Mouse (Mus musculus) hindbrain, embryonic 13.5 days (tissue): ENCODE measurements at regions not wholly inside any gene's neighbourhood (a gene's known extent, or its start where the extent isn't known, plus 50 kb on each side); places are given as distances from the start of the nearest gene placed in this dataset.

Experiments used
- ATAC-seq: fragments of 200-750 bp; cut with Nextera tagmentation; 2 replicates; pipeline ENCODE4 v1.8.0; 2017; ENCODE audit warnings: moderate TSS enrichment; ENCODE audit not compliant: low FRiP score
- H3K27ac ChIP-seq: fragments of 300-500 bp; sonication (generic); 2 replicates; pipeline ENCODE4 v1.5.1; 2015; ENCODE audit warnings: inconsistent platforms, mild to moderate bottlenecking, moderate library complexity
- H3K27me3 ChIP-seq: fragments of 300-500 bp; sonication (generic); 2 replicates; pipeline ENCODE4 v1.6.1; 2015; ENCODE audit warnings: mild to moderate bottlenecking, inconsistent platforms
- H3K36me3 ChIP-seq: fragments of 300-500 bp; sonication (generic); 2 replicates; pipeline ENCODE4 v1.6.1; 2015; ENCODE audit warnings: mild to moderate bottlenecking, inconsistent platforms
- H3K4me1 ChIP-seq: fragments of 300-500 bp; sonication (generic); replicated peaks from 2 replicates; pipeline ENCODE4 v1.6.1; 2015; ENCODE audit warnings: inconsistent platforms
- H3K4me2 ChIP-seq: fragments of 300-500 bp; sonication (generic); 2 replicates; pipeline ENCODE4 v1.6.1; 2015; ENCODE audit warnings: inconsistent platforms, mild to moderate bottlenecking, moderate library complexity
- H3K4me3 ChIP-seq: fragments of 300-500 bp; sonication (generic); 2 replicates; pipeline ENCODE4 v1.5.1; 2015; ENCODE audit warnings: mild to moderate bottlenecking, inconsistent platforms
- H3K9ac ChIP-seq: fragments of 300-500 bp; sonication (generic); 2 replicates; pipeline ENCODE4 v1.6.1; 2015; ENCODE audit warnings: mild to moderate bottlenecking, inconsistent platforms
- H3K9me3 ChIP-seq: fragments of 300-500 bp; sonication (generic); 2 replicates; pipeline ENCODE4 v1.6.1; 2016; ENCODE audit warnings: inconsistent platforms
- WGBS: fragments of 180-500 bp; shearing (Covaris S2); methylation state at CpG from one replicate; pipeline ENCODE4 v1.1.7; 2015; 5-methylcytosine and 5-hydroxymethylcytosine counted together

DNA sequence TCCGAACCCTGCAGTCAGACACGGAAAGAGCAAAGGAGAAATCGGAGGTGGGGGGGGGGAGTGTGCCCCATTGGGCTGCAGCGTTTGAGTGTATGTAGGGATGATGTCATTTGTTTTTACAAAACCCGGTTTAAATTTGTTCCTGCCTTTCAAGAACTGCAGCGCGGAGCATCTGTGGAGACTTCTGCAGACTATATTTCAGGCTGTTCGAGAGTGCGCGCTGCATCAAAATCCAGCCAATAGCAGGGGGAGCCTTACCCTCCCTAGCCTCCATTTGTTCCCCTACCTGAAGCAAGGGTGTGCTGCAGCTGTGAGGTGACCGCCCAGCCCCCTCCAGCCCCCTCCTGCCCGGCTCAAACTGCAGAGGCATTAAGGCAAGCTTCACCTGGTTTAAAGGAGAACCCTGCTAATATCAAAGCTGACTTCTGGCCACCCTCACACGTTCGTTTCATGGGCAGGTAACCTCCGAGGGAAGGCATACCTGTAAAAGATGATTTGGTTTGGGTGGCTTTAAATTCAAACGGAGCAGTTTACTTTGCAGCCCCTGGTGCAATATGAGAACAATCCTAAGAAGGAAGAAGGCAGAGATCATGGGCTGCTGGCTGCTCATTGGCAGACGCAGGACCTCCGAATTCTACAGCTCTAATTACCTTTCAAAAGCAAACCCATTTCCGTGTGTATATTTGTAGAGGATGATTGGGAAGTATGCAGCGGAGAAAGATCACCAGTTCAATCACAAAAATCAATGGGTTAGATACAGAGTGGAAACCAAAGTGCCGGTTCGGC, 193.3 kb upstream of the Klf12 start:
- Histone ChIP-seq H3K4me1 (peaks cover 6% of the 10 kb centered on the region; the same call in 1 of the 2 replicates), H3K9me3 (no peaks in the 10 kb centered on the region), H3K4me3 (peak overlapping the region; percentile 40), H3K4me2 (peak overlapping the region; percentile 72), H3K9ac (peak overlapping the region; percentile 64), H3K27me3 (peaks cover 14% of the 10 kb centered on the region; the same call in 1 of the 2 replicates), H3K36me3 (no peaks in the 10 kb centered on the region), H3K27ac (no peak overlapping the region)
- WGBS: 13% methylated on average over 22 of the region's 22 CpGs
- peak; percentile 95 for ATAC-seq

DNA sequence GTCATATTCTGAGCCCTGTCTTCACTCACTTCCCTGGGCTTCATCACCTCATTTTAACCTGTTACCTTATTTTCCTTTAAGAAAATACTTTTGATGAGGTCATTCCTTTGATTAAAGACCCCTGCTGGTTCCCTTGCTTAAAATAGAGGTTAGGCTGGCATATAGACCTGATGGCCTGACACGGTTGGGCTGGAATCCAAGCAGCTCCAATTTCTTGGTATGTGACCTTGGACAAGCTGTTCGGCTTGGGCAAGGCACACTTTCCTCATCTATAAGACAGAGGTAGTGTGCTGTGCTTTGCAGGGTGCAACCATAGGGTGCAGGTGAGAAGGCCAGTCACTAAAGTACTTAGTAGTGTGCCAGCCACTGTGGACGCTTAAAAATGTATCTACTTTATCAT, 183.8 kb upstream of the Klf12 start:
- no peak for ATAC-seq
- H3K4me1 ChIP-seq: no peaks in the 10 kb centered on the region
- H3K9me3 ChIP-seq: no peaks in the 10 kb centered on the region
- H3K9ac ChIP-seq: no peak overlapping the region
- 89% methylated on average over 3 of the region's 3 CpGs for WGBS
- H3K4me2 ChIP-seq: no peak overlapping the region
- no peaks in the 10 kb centered on the region for H3K27me3 ChIP-seq
- no peak overlapping the region for H3K4me3 ChIP-seq
- H3K27ac ChIP-seq: no peak overlapping the region
- H3K36me3 ChIP-seq: no peaks in the 10 kb centered on the region

DNA sequence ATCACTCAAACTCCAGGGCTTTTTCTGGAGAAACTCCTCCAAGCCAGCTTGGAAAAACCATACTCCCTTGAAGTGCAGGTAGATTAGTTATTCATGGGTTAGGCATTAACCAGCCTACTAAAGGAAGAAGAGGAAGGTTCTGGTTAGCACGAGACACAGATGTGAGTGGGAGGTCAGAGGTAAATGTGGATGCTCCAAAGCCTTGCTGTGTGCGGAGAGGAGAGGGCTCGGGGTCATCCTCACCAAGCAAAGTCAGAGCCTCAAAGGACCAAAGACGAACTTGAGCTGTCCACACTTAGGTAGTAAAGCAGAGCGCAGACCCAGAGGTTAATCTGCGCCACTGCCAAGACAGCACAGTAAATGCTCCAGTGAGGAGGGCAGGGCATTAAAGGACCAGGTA, 177.8 kb upstream of the Klf12 start:
- no peaks in the 10 kb centered on the region for H3K36me3 ChIP-seq
- no peak overlapping the region for H3K4me3 ChIP-seq
- peaks cover 44% of the 10 kb centered on the region for H3K4me1 ChIP-seq
- no peaks in the 10 kb centered on the region for H3K9me3 ChIP-seq
- WGBS: 84% methylated on average over 6 of the region's 6 CpGs
- H3K9ac ChIP-seq: no peak overlapping the region
- no peak overlapping the region for H3K4me2 ChIP-seq
- no peak overlapping the region for H3K27ac ChIP-seq
- no peaks in the 10 kb centered on the region for H3K27me3 ChIP-seq
- ATAC-seq: no peak

DNA sequence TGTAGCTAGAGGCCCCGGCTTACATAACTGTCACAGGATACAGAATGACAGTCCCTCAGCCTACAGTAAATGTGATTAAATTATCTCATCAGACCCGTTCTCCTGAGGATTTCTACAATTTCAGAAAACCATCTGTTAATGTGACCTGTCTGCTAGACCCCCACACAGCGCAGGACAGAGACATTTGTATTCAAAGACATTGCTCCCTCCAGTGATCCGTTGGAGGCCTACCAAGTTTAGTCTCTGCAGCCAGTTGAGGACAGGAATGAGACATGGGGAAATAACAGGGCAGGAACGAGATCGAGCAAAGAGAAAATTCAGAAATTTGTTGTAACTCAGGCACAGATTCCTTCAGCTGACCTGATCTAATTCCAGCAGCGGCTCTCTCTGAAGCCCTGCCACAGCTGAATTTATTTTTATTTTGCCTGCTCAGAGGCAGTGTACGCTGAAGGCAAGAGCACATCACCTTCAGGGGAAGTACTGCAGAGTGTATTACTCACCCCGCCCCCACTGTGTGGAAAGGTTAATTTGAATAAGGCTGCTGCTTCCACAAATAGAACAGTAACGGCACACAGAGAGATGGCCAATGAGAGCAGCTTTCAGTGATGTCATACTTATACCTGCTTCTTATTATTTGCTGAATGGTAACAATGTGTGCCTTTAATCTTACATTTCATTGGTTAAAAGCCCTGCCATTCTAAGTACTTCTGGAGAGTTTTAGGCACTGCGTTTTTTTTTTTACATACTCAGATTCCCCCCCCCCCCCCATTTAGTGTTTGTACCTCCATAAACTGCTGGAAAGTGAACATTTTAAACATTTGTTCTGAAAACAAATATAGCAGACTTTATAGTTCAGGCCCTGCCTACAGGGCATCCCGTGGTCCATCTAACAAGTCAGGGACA, 176.9 kb upstream of the Klf12 start:
- H3K36me3 ChIP-seq: no peaks in the 10 kb centered on the region
- no peaks in the 10 kb centered on the region for H3K27me3 ChIP-seq
- 31% methylated on average over 12 of the region's 12 CpGs for WGBS
- ATAC-seq: peak; percentile 87
- peaks cover 44% of the 10 kb centered on the region for H3K4me1 ChIP-seq
- no peak overlapping the region for H3K4me3 ChIP-seq
- no peaks in the 10 kb centered on the region for H3K9me3 ChIP-seq
- peak overlapping the region; percentile 90 for H3K27ac ChIP-seq
- 0 out of 2 replicates have a peak overlapping the region, but pooled peaks have one; percentile 47 for H3K9ac ChIP-seq
- peak overlapping the region; percentile 45 for H3K4me2 ChIP-seq

DNA sequence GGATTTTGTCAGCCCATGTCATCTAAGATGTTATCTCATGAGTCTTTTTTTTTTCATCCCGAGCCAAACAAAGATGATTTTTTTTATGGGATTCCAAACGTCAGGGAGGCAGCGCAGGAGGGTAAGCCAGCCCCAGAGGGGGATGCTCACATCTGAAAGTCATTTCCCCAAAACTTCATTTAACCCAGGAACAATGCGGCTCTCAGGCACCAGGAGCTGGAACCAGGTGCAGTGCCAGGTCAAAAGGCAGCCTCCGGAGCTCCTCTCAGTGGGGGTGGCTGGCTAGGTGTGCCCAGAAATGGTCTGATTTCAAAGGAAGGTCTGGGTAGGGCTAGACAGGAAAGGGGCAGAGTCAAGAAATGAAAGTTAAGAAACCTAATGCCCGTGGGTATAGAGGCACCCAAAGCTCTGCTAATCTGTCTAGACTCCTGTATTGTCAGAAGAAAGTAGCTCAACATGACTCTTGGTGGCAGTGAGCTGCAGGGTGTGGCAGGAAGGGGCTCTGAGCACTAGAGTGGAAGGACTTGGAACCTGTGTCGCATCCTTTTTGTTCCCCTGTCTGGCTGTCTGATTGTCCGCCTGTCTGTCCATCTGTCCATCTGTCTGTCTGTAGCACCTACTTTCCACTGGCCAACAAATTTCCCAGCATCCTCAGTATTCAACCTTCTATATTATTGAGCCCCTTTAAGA, 175.3 kb upstream of the Klf12 start:
- WGBS: 15% methylated on average over 8 of the region's 8 CpGs
- Histone ChIP-seq H3K27me3 (no peaks in the 10 kb centered on the region), H3K9me3 (no peaks in the 10 kb centered on the region), H3K4me2 (peak overlapping the region; percentile 47), H3K36me3 (no peaks in the 10 kb centered on the region), H3K9ac (peak overlapping the region; percentile 43; the same call in 1 of the 2 replicates), H3K27ac (peak overlapping the region; percentile 91), H3K4me1 (peaks cover 44% of the 10 kb centered on the region), H3K4me3 (no peak overlapping the region)
- ATAC-seq: no peak

DNA sequence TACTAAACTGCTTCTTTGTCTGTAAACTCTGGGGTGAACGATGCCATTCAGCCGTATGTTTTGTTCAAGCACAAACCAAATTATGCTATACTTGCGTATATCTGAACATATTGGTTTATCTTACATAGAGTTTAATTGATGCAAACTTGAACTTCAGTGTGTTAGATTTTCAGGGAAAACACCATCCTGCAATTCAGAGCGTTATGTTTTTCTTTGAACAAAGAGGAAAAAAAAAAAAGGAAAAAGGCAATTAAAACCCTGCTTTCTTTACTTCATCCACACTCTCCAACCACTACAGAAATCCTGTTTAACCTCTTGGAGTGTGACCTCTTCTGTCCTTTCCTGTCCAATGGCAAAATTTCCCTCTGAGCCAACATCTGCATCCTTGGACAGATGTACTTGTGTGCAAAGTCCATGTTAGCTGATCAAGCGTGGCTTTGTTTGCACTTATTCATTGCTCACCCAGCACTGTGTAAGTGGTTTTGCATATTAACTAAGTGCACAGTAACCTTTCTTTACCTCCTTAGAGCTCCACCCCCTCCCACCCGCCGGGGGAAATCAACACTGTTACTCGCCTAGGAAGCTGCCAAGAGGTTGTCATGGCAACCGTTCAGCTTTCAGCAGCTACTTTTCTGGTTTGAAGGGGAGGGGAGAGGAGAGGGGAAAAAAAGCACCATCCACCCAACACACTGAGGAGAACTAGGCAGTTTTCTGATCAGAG, 174.4 kb upstream of the Klf12 start:
- peaks cover 44% of the 10 kb centered on the region for H3K4me1 ChIP-seq
- ATAC-seq: peak; percentile 94
- 5% methylated on average over 9 of the region's 9 CpGs for WGBS
- H3K27ac ChIP-seq: peak overlapping the region; percentile 91
- no peak overlapping the region for H3K4me3 ChIP-seq
- no peak overlapping the region for H3K9ac ChIP-seq
- no peaks in the 10 kb centered on the region for H3K36me3 ChIP-seq
- peak overlapping the region; percentile 47 for H3K4me2 ChIP-seq
- no peaks in the 10 kb centered on the region for H3K27me3 ChIP-seq
- no peaks in the 10 kb centered on the region for H3K9me3 ChIP-seq

DNA sequence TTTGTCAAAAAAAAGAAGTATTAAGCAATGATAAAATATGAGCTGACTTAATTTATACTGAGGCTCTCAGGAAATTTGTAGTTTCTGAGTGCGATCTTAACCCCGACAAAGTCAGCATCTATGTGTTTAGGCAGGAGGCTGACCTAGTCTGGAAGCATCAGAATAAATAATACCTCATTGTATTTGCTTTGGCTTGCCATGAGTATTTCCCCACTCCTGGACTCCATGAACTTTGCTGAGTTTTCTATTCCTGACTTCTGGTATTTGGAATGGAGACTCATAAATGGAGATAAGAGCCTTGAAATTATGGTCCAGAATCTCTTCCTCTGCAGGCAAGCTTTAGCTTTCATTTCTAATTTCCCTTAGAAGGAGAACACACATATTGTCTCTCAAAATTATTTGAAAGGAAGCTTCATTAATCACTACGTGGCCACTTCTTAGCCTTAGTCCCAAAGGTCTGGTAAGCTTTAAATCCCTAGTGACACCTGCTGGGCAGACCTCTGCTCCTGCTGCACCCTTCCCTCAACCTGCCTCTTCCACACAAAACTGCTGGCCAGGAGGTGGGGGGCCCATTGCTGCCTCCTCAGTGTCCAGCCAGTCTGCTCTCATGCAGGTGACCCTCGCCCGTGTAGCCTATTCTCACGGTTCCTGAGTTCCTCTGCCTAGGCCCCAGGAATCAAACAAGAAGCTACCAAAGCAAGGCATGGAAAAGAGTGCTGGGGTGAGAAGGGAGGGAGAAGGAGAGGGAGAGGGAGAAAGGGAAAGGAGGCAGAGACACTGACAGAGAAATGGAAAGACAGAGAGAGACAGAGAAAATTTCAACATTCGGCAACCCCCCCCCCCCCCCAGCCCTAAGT, 173.6 kb upstream of the Klf12 start:
- Histone ChIP-seq H3K9me3 (no peaks in the 10 kb centered on the region), H3K27ac (peak overlapping the region; percentile 91), H3K4me1 (peaks cover 44% of the 10 kb centered on the region), H3K36me3 (no peaks in the 10 kb centered on the region), H3K4me2 (0 out of 2 replicates have a peak overlapping the region, but pooled peaks have one; percentile 10), H3K4me3 (no peak overlapping the region), H3K9ac (peak overlapping the region; percentile 53), H3K27me3 (no peaks in the 10 kb centered on the region)
- no peak for ATAC-seq
- 29% methylated on average over 7 of the region's 7 CpGs for WGBS

DNA sequence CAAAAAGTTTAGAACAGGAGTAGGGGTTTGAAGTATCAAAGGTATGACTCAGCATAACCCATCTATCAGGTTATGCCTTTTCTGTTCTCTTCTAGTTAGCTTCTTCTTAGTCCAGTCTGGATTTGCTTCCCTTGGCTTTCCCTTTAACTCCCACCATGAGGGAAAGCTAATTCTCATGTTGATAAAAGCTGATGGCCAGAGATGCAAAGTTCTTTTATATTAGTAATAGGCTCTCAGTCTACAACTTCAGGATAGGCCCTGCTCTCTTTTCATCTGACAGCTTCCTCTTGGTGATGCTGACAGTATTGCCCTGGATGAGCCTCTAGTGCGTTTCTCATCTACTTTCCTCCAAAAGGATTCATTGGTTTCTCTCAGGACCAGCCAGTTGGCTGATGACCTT, 161.7 kb upstream of the Klf12 start:
- Histone ChIP-seq H3K4me3 (no peak overlapping the region), H3K27ac (no peak overlapping the region), H3K4me2 (no peak overlapping the region), H3K9me3 (no peaks in the 10 kb centered on the region), H3K27me3 (no peaks in the 10 kb centered on the region), H3K9ac (no peak overlapping the region), H3K4me1 (no peaks in the 10 kb centered on the region), H3K36me3 (no peaks in the 10 kb centered on the region)
- no peak for ATAC-seq
- 100% methylated on average over 1 of the region's 1 CpGs for WGBS

DNA sequence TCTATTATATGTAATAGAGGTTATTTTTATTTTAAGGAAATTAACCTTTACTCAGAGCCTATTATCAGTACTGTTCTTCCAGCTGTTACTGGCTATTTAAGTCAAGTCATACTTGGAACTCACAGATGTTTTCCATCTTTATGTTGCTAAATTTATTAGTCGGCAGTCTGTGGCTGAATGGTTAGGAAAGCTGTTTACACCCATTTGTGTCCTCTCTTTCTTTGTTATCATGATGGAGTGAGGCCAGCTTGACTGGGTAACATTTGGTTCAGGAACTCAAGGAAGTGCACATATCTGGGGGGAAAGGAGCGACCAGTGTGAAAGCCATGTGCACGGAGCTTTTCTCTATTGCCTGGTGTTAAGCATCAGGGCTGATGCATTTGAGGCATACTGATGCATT, 160.4 kb upstream of the Klf12 start:
- H3K4me3 ChIP-seq: no peak overlapping the region
- no peak overlapping the region for H3K4me2 ChIP-seq
- no peak overlapping the region for H3K9ac ChIP-seq
- no peak for ATAC-seq
- H3K27ac ChIP-seq: no peak overlapping the region
- H3K9me3 ChIP-seq: no peaks in the 10 kb centered on the region
- 83% methylated on average over 3 of the region's 3 CpGs for WGBS
- no peaks in the 10 kb centered on the region for H3K27me3 ChIP-seq
- no peaks in the 10 kb centered on the region for H3K4me1 ChIP-seq
- H3K36me3 ChIP-seq: no peaks in the 10 kb centered on the region

DNA sequence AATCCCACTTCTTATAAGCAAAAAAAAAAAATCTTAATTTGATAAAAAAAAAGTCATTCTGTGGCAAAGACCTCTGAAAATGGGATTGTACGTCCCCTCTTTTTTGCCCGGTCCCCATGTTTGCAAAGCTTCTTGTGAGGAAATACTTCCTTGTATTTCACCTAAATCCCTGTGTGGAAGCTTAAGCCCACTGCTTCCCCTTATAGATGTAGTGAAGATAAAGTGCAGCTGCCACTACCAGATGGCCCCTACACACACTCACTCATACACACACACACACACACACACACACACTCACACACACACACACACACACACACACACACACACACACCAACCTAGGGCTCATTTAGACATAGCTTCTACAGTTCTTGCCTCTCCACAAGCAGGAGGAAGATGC, 159.6 kb upstream of the Klf12 start:
- WGBS: 89% methylated on average over 2 of the region's 2 CpGs

DNA sequence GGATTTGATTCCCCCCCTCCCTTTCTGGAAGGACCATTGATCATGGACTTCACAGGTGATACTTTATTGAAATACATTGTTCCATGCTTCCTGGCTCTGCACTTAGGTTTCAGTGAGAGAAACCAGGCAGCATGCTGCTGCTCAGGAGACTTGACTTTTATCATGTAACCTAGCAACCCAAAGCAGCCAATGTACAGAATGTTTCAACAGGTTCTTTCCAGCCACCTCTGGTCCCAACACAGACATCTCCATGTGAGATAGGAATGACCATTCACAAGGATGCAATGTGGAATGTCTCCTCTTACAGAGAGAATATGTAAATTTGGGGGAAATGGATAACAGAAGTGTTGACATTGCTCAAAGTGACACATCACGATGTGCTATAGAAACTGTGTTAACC, 153.1 kb upstream of the Klf12 start:
- no peak overlapping the region for H3K4me3 ChIP-seq
- H3K27ac ChIP-seq: no peak overlapping the region
- no peaks in the 10 kb centered on the region for H3K9me3 ChIP-seq
- no peak overlapping the region for H3K9ac ChIP-seq
- no peak for ATAC-seq
- H3K4me2 ChIP-seq: no peak overlapping the region
- no peaks in the 10 kb centered on the region for H3K36me3 ChIP-seq
- no peaks in the 10 kb centered on the region for H3K27me3 ChIP-seq
- WGBS: 91% methylated on average over 1 of the region's 1 CpGs
- no peaks in the 10 kb centered on the region for H3K4me1 ChIP-seq

More for the DNA sequence above, 159.6 kb upstream of the Klf12 start:
- ATAC-seq: no peak
- Histone ChIP-seq H3K4me3 (no peak overlapping the region), H3K27me3 (no peaks in the 10 kb centered on the region), H3K9me3 (no peaks in the 10 kb centered on the region), H3K36me3 (no peaks in the 10 kb centered on the region), H3K4me1 (no peaks in the 10 kb centered on the region), H3K27ac (no peak overlapping the region), H3K9ac (no peak overlapping the region), H3K4me2 (no peak overlapping the region)
